9 mouse cellular contexts compared by ENCODE assay signal in genomic region chr7:97333113-97333898, GRCm38 (mm10). TPM values are rescaled to one million over a fixed set of nuclear protein-coding genes. Genes with fewer than 3 reads are reported as not detected.
DNase-seq lines count a peak whose midpoint lies in the region; ATAC-seq and TF ChIP-seq lines count a peak whose summit lies in the region.
"Had no signal": no experiment of that assay in that cellular context is flagged by ENCODE, and none has a peak within 500 bp of the region (broad histone marks: within the 10 kb centered on the region; RNA-seq: fewer than 3 reads in every experiment).

No protein-coding gene starts in this region.

- H3K27me3 ChIP-seq in kidney, embryonic 15.5 days = no peaks in the 10 kb centered on the region
- no peaks in the 10 kb centered on the region for H3K27me3 ChIP-seq in hindbrain, embryonic 16.5 days (replicated peaks; ENCODE audit: control insufficient read depth, insufficient read depth, low read length)
- no peaks in the 10 kb centered on the region for H3K27me3 ChIP-seq in myocyte (ENCODE audit: control insufficient read depth, insufficient read depth, insufficient read length)

- no peak for DNase-seq in kidney, postnatal 4 days
- DNase-seq in cerebellum, postnatal 14 days = peak; percentile 23 to 41
- no peak for DNase-seq in spleen, postnatal 14 days (ENCODE audit: low spot score in 2 of 2)
- no peak for DNase-seq in adrenal gland, adult 18-20 months (ENCODE audit: low spot score in 2 of 2)
- DNase-seq in lung, postnatal 36 days = no peak

- peak overlapping the region; percentile 93 for H3K4me3 ChIP-seq in kidney, embryonic 15.5 days (replicated peaks)
- peak overlapping the region; percentile 54 for H3K4me3 ChIP-seq in hindbrain, embryonic 16.5 days (ENCODE audit: low read length)
- H3K4me3 ChIP-seq in myocyte = peak overlapping the region; percentile 63

- TF ChIP-seq POLR2A in myocyte (IDR thresholded peaks at IDR 0.05; ENCODE audit: insufficient read length, low read depth) = no peak

- no peaks in the 10 kb centered on the region for H3K36me3 ChIP-seq in kidney, embryonic 15.5 days
- H3K36me3 ChIP-seq in hindbrain, embryonic 16.5 days (ENCODE audit: control insufficient read depth, insufficient read depth, low read length) = no peaks in the 10 kb centered on the region
- no peaks in the 10 kb centered on the region for H3K36me3 ChIP-seq in myocyte (ENCODE audit: control insufficient read depth, insufficient read depth)

- no peaks in the 10 kb centered on the region for H3K79me2 ChIP-seq in myocyte (ENCODE audit: control insufficient read depth, insufficient read depth)

- no peak for ATAC-seq in kidney, embryonic 15.5 days (replicated peaks; ENCODE audit: low FRiP score)
- no peak for ATAC-seq in hindbrain, embryonic 16.5 days

- no peaks in the 10 kb centered on the region for H3K9me3 ChIP-seq in kidney, embryonic 15.5 days (replicated peaks)
- no peaks in the 10 kb centered on the region for H3K9me3 ChIP-seq in hindbrain, embryonic 16.5 days (ENCODE audit: control insufficient read depth, low read length)

- peak overlapping the region; percentile 29 for H3ac ChIP-seq in myocyte (ENCODE audit: control insufficient read depth, insufficient read length)

- H3K9ac ChIP-seq in kidney, embryonic 15.5 days = no peak overlapping the region
- H3K9ac ChIP-seq in hindbrain, embryonic 16.5 days (ENCODE audit: low read depth, low read length) = peak overlapping the region; percentile 86; the same call in 1 of the 2 replicates

- 89% methylated on average over 6 of the region's 6 CpGs for WGBS in kidney, embryonic 15.5 days
- whole genome bisulfite sequencing in hindbrain, embryonic 16.5 days = 84% methylated on average over 6 of the region's 6 CpGs

- H3K4me2 ChIP-seq in kidney, embryonic 15.5 days = peak overlapping the region; percentile 83
- peak overlapping the region; percentile 62 for H3K4me2 ChIP-seq in hindbrain, embryonic 16.5 days (ENCODE audit: low read length)
- peak overlapping the region; percentile 93 for H3K4me2 ChIP-seq in myocyte (ENCODE audit: low read depth)

- no peak overlapping the region for H3K27ac ChIP-seq in kidney, embryonic 15.5 days
- H3K27ac ChIP-seq in hindbrain, embryonic 16.5 days (ENCODE audit: low read depth, low read length) = no peak overlapping the region
- H3K27ac ChIP-seq: kidney, postnatal 0 days had no signal

- H3K4me1 ChIP-seq in kidney, embryonic 15.5 days = peaks cover 28% of the 10 kb centered on the region
- H3K4me1 ChIP-seq in hindbrain, embryonic 16.5 days (ENCODE audit: control insufficient read depth, insufficient read depth, low read depth, low read length) = peaks cover 23% of the 10 kb centered on the region

TF ChIP-seq in myocyte, 11 proteins besides CTCF, POLR2A, EP300 and RAD21:
- no peak for TF ChIP-seq TCF12 (IDR thresholded peaks at IDR 0.05; ENCODE audit: insufficient read depth, poor library complexity, severe bottlenecking)
- no peak for TF ChIP-seq USF1 (IDR thresholded peaks at IDR 0.05; ENCODE audit: low read depth)

RNA-seq across cellular contexts. Expression of gene Kctd21, which starts 1.2 kb away (rescaled TPM):
- 3.8 and 4.2 TPM in 2 replicates for polyA plus RNA-seq in kidney, embryonic 15.5 days (2015; fragmentation: Nextera tagmentation; extraction: Ambion mirVana)
- 7.7 and 7.9 TPM in 2 replicates for polyA plus RNA-seq in hindbrain, embryonic 16.5 days (2015; fragmentation: Nextera tagmentation; extraction: Ambion mirVana)
- polyA plus RNA-seq in myocyte (2012; fragmentation: generic; extraction: Trizol) = 2.3 TPM
- 10 to 100 TPM; 10.6 to 11.5 TPM for total RNA-seq in adrenal gland, adult 18-20 months (2021)

RNA-seq across cellular contexts. Expression of gene Usp35, which starts 1.5 kb away (rescaled TPM):
- polyA plus RNA-seq in kidney, embryonic 15.5 days (2015; fragmentation: Nextera tagmentation; extraction: Ambion mirVana) = 1.5 and 1.9 TPM in 2 replicates
- 3.0 and 3.2 TPM in 2 replicates for polyA plus RNA-seq in hindbrain, embryonic 16.5 days (2015; fragmentation: Nextera tagmentation; extraction: Ambion mirVana)
- polyA plus RNA-seq in myocyte (2012; fragmentation: generic; extraction: Trizol) = 1.6 TPM
- total RNA-seq in adrenal gland, adult 18-20 months (2021) = 10 to 100 TPM in 1 of 2 experiments, 1 to 10 TPM in 1; 8.4 to 10.6 TPM

RNA-seq across cellular contexts. Expression of gene Alg8, which starts 38.1 kb away (rescaled TPM):
- polyA plus RNA-seq in kidney, embryonic 15.5 days (2015; fragmentation: Nextera tagmentation; extraction: Ambion mirVana) = 49.3 and 51.7 TPM in 2 replicates
- polyA plus RNA-seq in hindbrain, embryonic 16.5 days (2015; fragmentation: Nextera tagmentation; extraction: Ambion mirVana) = 13.1 and 14.5 TPM in 2 replicates
- 15.1 TPM for polyA plus RNA-seq in myocyte (2012; fragmentation: generic; extraction: Trizol)
- total RNA-seq in adrenal gland, adult 18-20 months (2021) = 10 to 100 TPM; 14.0 to 15.2 TPM

Comparison
In these comparisons a context has a peak if more than half of its experiments do, and no peak if none do; other contexts are left out.
1. DNase-seq: peak in cerebellum, postnatal 14 days (2 of 2); none in kidney, postnatal 4 days (0 of 2), spleen, postnatal 14 days (0 of 2), adrenal gland, adult 18-20 months (0 of 2) and lung, postnatal 36 days (single experiment).
2. Peak in every context shown above with its lines, with median percentiles within 50 percentile points of each other: H3K4me2 ChIP-seq and H3K4me3 ChIP-seq.